Mouse (Mus musculus): ENCODE results near the gene Ly6g5c. TPM values are rescaled to one million over a fixed set of nuclear protein-coding genes. Genes with fewer than 3 reads are reported as not detected.

Gene Ly6g5c
- polyA plus RNA-seq, 1 experiment from 2014 or later, result not detected

DNA sequence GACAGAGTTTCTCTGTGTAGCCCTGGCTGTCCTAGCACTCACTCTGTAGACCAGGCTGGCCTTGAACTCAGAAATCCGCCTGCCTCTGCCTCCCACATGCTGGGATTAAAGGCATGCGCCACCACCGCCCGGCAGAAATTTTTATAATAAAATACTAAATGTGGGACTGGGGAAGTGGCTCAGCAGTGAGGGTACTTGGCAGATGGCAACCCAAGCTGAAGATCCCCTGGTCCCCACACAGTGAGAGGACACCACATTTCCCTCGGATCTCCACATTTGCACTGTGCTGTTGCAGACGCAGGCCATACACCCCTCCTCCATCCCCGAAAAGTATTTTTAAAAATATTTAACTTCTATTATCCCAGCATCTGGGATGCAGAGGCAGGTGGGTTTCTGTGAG is 25.4 kb downstream of the Ly6g5c start:
- Histone ChIP-seq H3K4me3 (ENCODE audit: low read length) (no peak overlapping the region), H3K4me2 (replicated peaks; ENCODE audit: low read depth, low read length) (no peak overlapping the region), H3K9ac (replicated peaks; ENCODE audit: low read length) (no peak overlapping the region), H3K27ac (ENCODE audit: low read length) (no peak overlapping the region), H3K4me1 (ENCODE audit: insufficient read depth, low read length) (peaks cover 17% of the 10 kb centered on the region), H3K36me3 (ENCODE audit: insufficient read depth, low read length) (peaks cover 2% of the 10 kb centered on the region; the same call in 1 of the 2 replicates), H3K9me3 (ENCODE audit: low read length) (no peaks in the 10 kb centered on the region), H3K27me3 (ENCODE audit: insufficient read depth, low read length) (no peaks in the 10 kb centered on the region)
- 95% methylated on average over 7 of the region's 7 CpGs for WGBS
- ATAC-seq (ENCODE audit: low FRiP score, low TSS enrichment), result no peak

DNA sequence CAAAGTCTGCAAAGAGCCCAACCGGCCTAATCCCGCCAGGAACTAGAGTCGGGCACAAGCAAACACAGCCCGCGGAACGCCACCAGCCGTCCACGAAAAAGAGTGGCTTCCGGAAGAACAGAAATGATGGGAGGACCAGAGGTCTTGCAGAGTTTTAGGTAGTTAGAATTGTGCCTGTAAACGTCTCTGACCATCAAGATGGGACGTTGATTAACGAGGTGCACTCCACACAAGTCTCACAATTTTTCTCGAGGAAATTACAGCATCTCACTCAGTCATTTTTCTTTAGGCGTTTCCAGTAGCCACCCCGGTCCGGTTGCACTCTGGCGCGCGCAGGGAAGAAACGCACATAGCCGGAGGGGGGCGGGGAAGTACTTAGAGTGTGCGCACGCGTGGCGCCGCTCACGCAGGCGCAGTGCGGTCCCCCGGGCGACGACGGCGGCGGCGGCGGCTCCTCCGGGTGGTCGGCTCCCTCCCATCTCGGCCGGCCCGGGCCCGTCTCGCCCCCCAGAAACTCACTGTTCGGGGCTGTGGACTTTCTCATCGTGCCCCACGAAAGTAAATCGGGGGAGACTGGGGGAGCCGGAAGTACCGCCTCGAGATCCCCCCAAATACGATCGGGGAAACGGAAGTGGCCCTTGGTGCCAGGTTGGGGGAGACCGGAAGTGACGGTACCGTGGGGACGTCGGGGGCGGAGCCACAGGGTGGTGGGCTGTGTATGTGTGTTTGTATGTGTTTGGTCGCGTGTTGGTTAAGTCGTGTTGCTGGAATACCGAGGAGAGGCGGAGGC is 26.9 kb downstream of the Ly6g5c start, which contains the start of gene Bag6:
Gene Bag6 (plus strand): TSS at position 378 of the 790 bp plus-strand sequence.
- WGBS, result under 1% methylated on average over 66 of the region's 66 CpGs
- no peaks in the 10 kb centered on the region for H3K9me3 ChIP-seq (ENCODE audit: low read length)
- peak within 1 kb of the TSS; percentile 87 for H3K9ac ChIP-seq (replicated peaks; ENCODE audit: low read length)
- peak; percentile 92 for ATAC-seq (ENCODE audit: low FRiP score, low TSS enrichment)
- H3K4me1 ChIP-seq (ENCODE audit: insufficient read depth, low read length), result peaks cover 11% of the 10 kb centered on the region
- peak within 1 kb of the TSS; percentile 98 for H3K27ac ChIP-seq (ENCODE audit: low read length)
- peaks cover 12% of the 10 kb centered on the region for H3K36me3 ChIP-seq (ENCODE audit: insufficient read depth, low read length)
- H3K27me3 ChIP-seq (ENCODE audit: insufficient read depth, low read length), result no peaks in the 10 kb centered on the region
- H3K4me2 ChIP-seq (replicated peaks; ENCODE audit: low read depth, low read length), result peak within 1 kb of the TSS; percentile 89
- H3K4me3 ChIP-seq (ENCODE audit: low read length), result peak within 1 kb of the TSS; percentile 89

DNA sequence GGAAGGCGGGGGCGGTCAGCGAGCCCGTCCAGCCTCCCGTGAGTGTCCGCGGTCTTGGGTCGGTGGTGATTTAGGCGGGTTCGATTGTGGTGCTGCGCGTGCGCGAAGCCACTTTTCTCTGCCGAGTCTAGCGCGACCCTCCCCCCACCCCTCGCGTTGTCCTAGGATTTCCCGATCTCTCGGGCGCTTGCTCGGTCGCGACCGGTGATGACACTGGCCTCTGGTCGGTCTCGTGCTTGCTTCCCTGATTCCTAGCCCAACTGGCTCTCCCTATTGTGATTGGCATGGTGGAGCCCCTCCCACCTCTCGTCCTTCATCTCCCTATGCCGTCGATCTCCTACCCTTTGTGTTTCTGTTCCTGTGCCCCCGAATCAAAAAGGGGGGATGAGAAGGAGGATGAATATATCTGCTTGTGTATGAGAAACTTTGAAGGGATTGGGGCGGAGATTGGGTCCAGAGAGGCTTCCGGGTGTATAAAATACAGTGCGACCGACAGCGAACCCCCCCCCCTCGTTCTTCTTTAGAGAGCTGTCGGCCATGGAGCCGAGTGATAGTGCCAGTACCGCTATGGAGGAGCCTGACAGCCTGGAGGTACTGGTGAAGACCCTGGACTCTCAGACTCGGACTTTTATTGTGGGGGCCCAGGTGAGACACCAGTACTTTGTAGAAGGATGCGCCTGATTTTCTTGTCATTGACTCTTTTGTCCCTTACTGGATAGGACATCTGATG is 27.7 kb downstream of the Ly6g5c start:
- Histone ChIP-seq H3K36me3 (ENCODE audit: insufficient read depth, low read length) (peaks cover 20% of the 10 kb centered on the region), H3K9me3 (ENCODE audit: low read length) (no peaks in the 10 kb centered on the region), H3K4me3 (ENCODE audit: low read length) (peak overlapping the region; percentile 89), H3K27me3 (ENCODE audit: insufficient read depth, low read length) (no peaks in the 10 kb centered on the region), H3K9ac (replicated peaks; ENCODE audit: low read length) (peak overlapping the region; percentile 87), H3K4me2 (replicated peaks; ENCODE audit: low read depth, low read length) (peak overlapping the region; percentile 89), H3K27ac (ENCODE audit: low read length) (peak overlapping the region; percentile 98), H3K4me1 (ENCODE audit: insufficient read depth, low read length) (peaks cover 11% of the 10 kb centered on the region)
- WGBS, result under 1% methylated on average over 43 of the region's 43 CpGs
- ATAC-seq (ENCODE audit: low FRiP score, low TSS enrichment), result peak; percentile 59; the same call in 1 of the 2 replicates

DNA sequence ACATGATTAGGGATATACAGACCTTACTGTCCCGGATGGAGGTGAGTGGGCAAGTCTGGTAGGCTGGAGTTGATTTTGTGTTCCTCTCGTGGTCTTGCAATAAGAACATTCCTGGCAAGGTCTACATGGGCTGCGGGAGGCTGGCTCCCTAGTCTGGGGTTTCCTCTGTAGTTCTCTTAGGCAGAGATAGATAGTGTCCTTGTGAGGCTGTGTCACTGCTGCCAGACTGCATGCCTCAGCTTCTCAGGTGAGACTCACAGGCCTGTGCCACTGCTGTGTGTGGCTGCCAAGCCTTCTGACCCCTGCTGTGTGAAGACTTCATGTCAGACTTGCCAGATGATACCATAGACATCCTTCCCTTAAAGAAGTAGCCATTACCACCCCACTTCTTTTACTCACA is 31.2 kb downstream of the Ly6g5c start:
- Histone ChIP-seq H3K4me1 (ENCODE audit: insufficient read depth, low read length) (peaks cover 11% of the 10 kb centered on the region), H3K36me3 (ENCODE audit: insufficient read depth, low read length) (peaks cover 55% of the 10 kb centered on the region), H3K9me3 (ENCODE audit: low read length) (no peaks in the 10 kb centered on the region; the same call in 1 of the 2 replicates), H3K9ac (replicated peaks; ENCODE audit: low read length) (no peak overlapping the region), H3K4me2 (replicated peaks; ENCODE audit: low read depth, low read length) (no peak overlapping the region), H3K27me3 (ENCODE audit: insufficient read depth, low read length) (no peaks in the 10 kb centered on the region), H3K4me3 (ENCODE audit: low read length) (no peak overlapping the region), H3K27ac (ENCODE audit: low read length) (no peak overlapping the region)
- 94% methylated on average over 3 of the region's 3 CpGs for WGBS
- ATAC-seq (ENCODE audit: low FRiP score, low TSS enrichment), result no peak

- 78% methylated on average over 16 of the region's 16 CpGs for WGBS
- H3K36me3 ChIP-seq (ENCODE audit: insufficient read depth, low read length), result peaks cover 68% of the 10 kb centered on the region
- no peak for ATAC-seq (ENCODE audit: low FRiP score, low TSS enrichment)
These were observed 32.5 kb downstream of the Ly6g5c start for GRCm38 (mm10) chr17:35140490-35140996.

DNA sequence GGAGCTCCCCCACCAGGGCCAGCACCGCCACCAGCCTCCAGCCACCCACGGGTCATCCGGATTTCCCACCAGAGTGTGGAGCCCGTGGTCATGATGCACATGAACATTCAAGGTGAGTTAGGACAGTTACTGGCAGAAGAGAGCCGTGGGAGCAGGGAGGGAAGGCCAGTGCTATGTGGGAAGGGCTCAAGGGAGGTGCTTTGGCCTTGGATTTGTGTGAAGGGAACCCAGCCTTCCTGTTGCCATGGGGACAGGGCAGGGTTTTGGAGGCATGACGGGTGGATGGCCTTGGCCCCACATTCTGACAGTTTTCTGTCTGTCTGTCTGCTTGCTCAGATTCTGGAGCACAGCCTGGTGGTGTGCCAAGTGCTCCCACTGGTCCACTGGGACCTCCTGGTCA is 33.9 kb downstream of the Ly6g5c start:
- no peak for ATAC-seq (ENCODE audit: low FRiP score, low TSS enrichment)
- Histone ChIP-seq H3K4me3 (ENCODE audit: low read length) (no peak overlapping the region), H3K36me3 (ENCODE audit: insufficient read depth, low read length) (peaks cover 82% of the 10 kb centered on the region), H3K27ac (ENCODE audit: low read length) (no peak overlapping the region), H3K4me2 (replicated peaks; ENCODE audit: low read depth, low read length) (no peak overlapping the region), H3K9me3 (ENCODE audit: low read length) (no peaks in the 10 kb centered on the region; the same call in 1 of the 2 replicates), H3K4me1 (ENCODE audit: insufficient read depth, low read length) (peaks cover 2% of the 10 kb centered on the region), H3K27me3 (ENCODE audit: insufficient read depth, low read length) (no peaks in the 10 kb centered on the region), H3K9ac (replicated peaks; ENCODE audit: low read length) (no peak overlapping the region)
- 90% methylated on average over 6 of the region's 6 CpGs for WGBS

More at GRCm38 (mm10) chr17:35140490-35140996, 32.5 kb downstream of the Ly6g5c start:
- H3K4me2 ChIP-seq (replicated peaks; ENCODE audit: low read depth, low read length), result no peak overlapping the region
- no peaks in the 10 kb centered on the region for H3K27me3 ChIP-seq (ENCODE audit: insufficient read depth, low read length)
- H3K4me1 ChIP-seq (ENCODE audit: insufficient read depth, low read length), result peaks cover 11% of the 10 kb centered on the region
- H3K9me3 ChIP-seq (ENCODE audit: low read length), result no peaks in the 10 kb centered on the region; the same call in 1 of the 2 replicates
- H3K27ac ChIP-seq (ENCODE audit: low read length), result no peak overlapping the region
- no peak overlapping the region for H3K4me3 ChIP-seq (ENCODE audit: low read length)
- H3K9ac ChIP-seq (replicated peaks; ENCODE audit: low read length), result no peak overlapping the region

GRCm38 (mm10) chr17:35146139-35146538 is 38.1 kb downstream of the Ly6g5c start:
- no peak overlapping the region for H3K4me3 ChIP-seq (ENCODE audit: low read length)
- peaks cover 92% of the 10 kb centered on the region for H3K36me3 ChIP-seq (ENCODE audit: insufficient read depth, low read length)
- 89% methylated on average over 5 of the region's 5 CpGs for WGBS
- no peaks in the 10 kb centered on the region for H3K4me1 ChIP-seq (ENCODE audit: insufficient read depth, low read length)
- H3K4me2 ChIP-seq (replicated peaks; ENCODE audit: low read depth, low read length), result no peak overlapping the region
- H3K9me3 ChIP-seq (ENCODE audit: low read length), result no peaks in the 10 kb centered on the region; the same call in 1 of the 2 replicates
- H3K9ac ChIP-seq (replicated peaks; ENCODE audit: low read length), result no peak overlapping the region
- H3K27ac ChIP-seq (ENCODE audit: low read length), result no peak overlapping the region
- H3K27me3 ChIP-seq (ENCODE audit: insufficient read depth, low read length), result no peaks in the 10 kb centered on the region
- ATAC-seq (ENCODE audit: low FRiP score, low TSS enrichment), result no peak

- Histone ChIP-seq H3K9me3 (ENCODE audit: low read length) (no peaks in the 10 kb centered on the region; the same call in 1 of the 2 replicates), H3K4me1 (ENCODE audit: insufficient read depth, low read length) (no peaks in the 10 kb centered on the region), H3K27ac (ENCODE audit: low read length) (peak overlapping the region; percentile 20), H3K4me3 (ENCODE audit: low read length) (no peak overlapping the region), H3K36me3 (ENCODE audit: insufficient read depth, low read length) (peaks cover 92% of the 10 kb centered on the region), H3K4me2 (replicated peaks; ENCODE audit: low read depth, low read length) (no peak overlapping the region), H3K27me3 (ENCODE audit: insufficient read depth, low read length) (no peaks in the 10 kb centered on the region), H3K9ac (replicated peaks; ENCODE audit: low read length) (no peak overlapping the region)
- no peak for ATAC-seq (ENCODE audit: low FRiP score, low TSS enrichment)
- WGBS, result 50% methylated on average over 3 of the region's 3 CpGs
These were observed 39.3 kb downstream of the Ly6g5c start for GRCm38 (mm10) chr17:35147348-35147747.

DNA sequence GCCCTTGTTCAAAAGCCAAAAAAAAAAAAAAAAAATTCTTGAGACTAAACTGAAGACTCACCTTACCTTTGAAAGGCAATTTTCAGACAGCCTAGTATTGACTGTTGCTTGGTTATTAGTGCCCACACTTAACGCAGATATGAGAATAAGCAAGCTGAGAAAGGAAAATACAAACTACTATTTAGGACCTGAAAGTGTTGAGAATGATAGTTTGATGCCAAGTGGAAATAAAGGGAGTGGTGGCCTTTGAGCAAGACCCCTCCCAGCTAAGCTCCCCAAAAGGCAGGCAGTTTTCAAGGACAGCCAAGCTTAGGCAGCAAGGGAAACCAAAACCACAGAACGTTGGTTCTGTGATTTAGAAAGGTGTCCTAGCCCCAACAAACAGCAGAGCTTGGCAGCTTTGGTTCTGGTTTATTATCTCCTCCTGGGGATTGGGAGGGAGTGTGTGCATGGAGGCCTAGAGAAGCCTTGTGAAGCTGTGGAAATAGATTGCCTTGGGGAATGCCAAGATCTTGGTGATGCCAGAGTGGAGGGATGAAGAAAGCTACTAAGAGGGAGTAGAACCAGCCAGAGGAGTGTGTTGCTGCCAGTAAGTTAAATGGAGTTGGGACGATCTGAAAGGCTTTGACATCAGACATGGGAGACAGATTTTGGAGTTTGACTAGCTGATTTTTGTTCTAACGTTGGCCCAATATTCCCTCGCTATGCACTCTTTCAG is 40.0 kb downstream of the Ly6g5c start:
- Histone ChIP-seq H3K4me1 (ENCODE audit: insufficient read depth, low read length) (no peaks in the 10 kb centered on the region), H3K27me3 (ENCODE audit: insufficient read depth, low read length) (no peaks in the 10 kb centered on the region), H3K9me3 (ENCODE audit: low read length) (no peaks in the 10 kb centered on the region; the same call in 1 of the 2 replicates), H3K9ac (replicated peaks; ENCODE audit: low read length) (no peak overlapping the region), H3K4me3 (ENCODE audit: low read length) (no peak overlapping the region), H3K4me2 (replicated peaks; ENCODE audit: low read depth, low read length) (no peak overlapping the region), H3K36me3 (ENCODE audit: insufficient read depth, low read length) (peaks cover 92% of the 10 kb centered on the region), H3K27ac (ENCODE audit: low read length) (peak overlapping the region; percentile 33; the same call in 1 of the 2 replicates)
- WGBS, result 59% methylated on average over 5 of the region's 5 CpGs
- ATAC-seq (ENCODE audit: low FRiP score, low TSS enrichment), result no peak
